Mouse (Mus musculus): ENCODE results near the gene Mchr1. TPM values are rescaled to one million over a fixed set of nuclear protein-coding genes. Genes with fewer than 3 reads are reported as not detected.

Mchr1 gene
- polyA plus RNA-seq (2014; fragmentation: Nextera tagmentation; extraction: Ambion mirVana) = 3.2 and 4.9 TPM in 2 replicates

GRCm38 (mm10) chr15:81235086-81235920 lies at the start of gene Mchr1:
TSS of gene Mchr1 (plus strand) at chr15:81235499.
- ATAC-seq (ENCODE audit: low FRiP score, low TSS enrichment) (peak; percentile 84; the same call in 1 of the 2 replicates), DNase-seq (peak; percentile 89)
- no peaks in the 10 kb centered on the region for H3K27me3 ChIP-seq (ENCODE audit: control insufficient read depth, insufficient read depth, low read length)
- no peaks in the 10 kb centered on the region for H3K36me3 ChIP-seq (ENCODE audit: control insufficient read depth, insufficient read depth, low read length)
- no peaks in the 10 kb centered on the region for H3K9me3 ChIP-seq (ENCODE audit: control insufficient read depth, low read length)
- H3K9ac ChIP-seq (replicated peaks; ENCODE audit: low read length) = peak within 1 kb of the TSS; percentile 68
- H3K27ac ChIP-seq (replicated peaks; ENCODE audit: low read depth, low read length) = peak within 1 kb of the TSS; percentile 73
- whole genome bisulfite sequencing = 1% methylated on average over 25 of the region's 25 CpGs
- H3K4me1 ChIP-seq (ENCODE audit: control insufficient read depth, insufficient read depth, low read length) = peaks cover 10% of the 10 kb centered on the region
- peak within 1 kb of the TSS; percentile 87 for H3K4me2 ChIP-seq (ENCODE audit: low read length)
- peak within 1 kb of the TSS; percentile 48 for H3K4me3 ChIP-seq (replicated peaks; ENCODE audit: low read depth, low read length)

GRCm38 (mm10) chr15:81189061-81189460 lies 46.2 kb upstream of the Mchr1 start:
- no peak overlapping the region for H3K27ac ChIP-seq (replicated peaks; ENCODE audit: low read depth, low read length)
- H3K9me3 ChIP-seq (ENCODE audit: control insufficient read depth, low read length) = no peaks in the 10 kb centered on the region
- H3K27me3 ChIP-seq (ENCODE audit: control insufficient read depth, insufficient read depth, low read length) = no peaks in the 10 kb centered on the region
- DNase-seq (no peak), ATAC-seq (ENCODE audit: low FRiP score, low TSS enrichment) (no peak)
- H3K36me3 ChIP-seq (ENCODE audit: control insufficient read depth, insufficient read depth, low read length) = 0 out of 2 replicates have a peak, but pooled peaks cover 3% of the 10 kb centered on the region
- H3K4me3 ChIP-seq (replicated peaks; ENCODE audit: low read depth, low read length) = peak overlapping the region; percentile 95
- H3K4me2 ChIP-seq (ENCODE audit: low read length) = peak overlapping the region; percentile 64
- WGBS = 85% methylated on average over 2 of the region's 2 CpGs
- H3K9ac ChIP-seq (replicated peaks; ENCODE audit: low read length) = peak overlapping the region; percentile 94; the same call in 1 of the 2 replicates
- H3K4me1 ChIP-seq (ENCODE audit: control insufficient read depth, insufficient read depth, low read length) = peaks cover 8% of the 10 kb centered on the region

- DNase-seq (no peak), ATAC-seq (ENCODE audit: low FRiP score, low TSS enrichment) (peak; percentile 59)
- Histone ChIP-seq H3K9ac (replicated peaks; ENCODE audit: low read length) (peak overlapping the region; percentile 94), H3K27ac (replicated peaks; ENCODE audit: low read depth, low read length) (peak overlapping the region; percentile 85), H3K4me2 (ENCODE audit: low read length) (peak overlapping the region; percentile 64), H3K4me3 (replicated peaks; ENCODE audit: low read depth, low read length) (peak overlapping the region; percentile 95), H3K4me1 (ENCODE audit: control insufficient read depth, insufficient read depth, low read length) (peaks cover 8% of the 10 kb centered on the region), H3K27me3 (ENCODE audit: control insufficient read depth, insufficient read depth, low read length) (no peaks in the 10 kb centered on the region), H3K9me3 (ENCODE audit: control insufficient read depth, low read length) (no peaks in the 10 kb centered on the region), H3K36me3 (ENCODE audit: control insufficient read depth, insufficient read depth, low read length) (0 out of 2 replicates have a peak, but pooled peaks cover 3% of the 10 kb centered on the region)
- WGBS = under 1% methylated on average over 46 of the region's 46 CpGs
These were observed 45.2 kb upstream of the Mchr1 start for GRCm38 (mm10) chr15:81190011-81190629.

- Histone ChIP-seq H3K9ac (replicated peaks; ENCODE audit: low read length) (peak within 1 kb of the TSS; percentile 94), H3K4me1 (ENCODE audit: control insufficient read depth, insufficient read depth, low read length) (peaks cover 8% of the 10 kb centered on the region), H3K27ac (replicated peaks; ENCODE audit: low read depth, low read length) (peak within 1 kb of the TSS; percentile 85), H3K36me3 (ENCODE audit: control insufficient read depth, insufficient read depth, low read length) (0 out of 2 replicates have a peak, but pooled peaks cover 3% of the 10 kb centered on the region), H3K4me2 (ENCODE audit: low read length) (peak within 1 kb of the TSS; percentile 64), H3K9me3 (ENCODE audit: control insufficient read depth, low read length) (no peaks in the 10 kb centered on the region), H3K4me3 (replicated peaks; ENCODE audit: low read depth, low read length) (peak within 1 kb of the TSS; percentile 95), H3K27me3 (ENCODE audit: control insufficient read depth, insufficient read depth, low read length) (no peaks in the 10 kb centered on the region)
- DNase-seq (peak; percentile 99), ATAC-seq (ENCODE audit: low FRiP score, low TSS enrichment) (peak; percentile 99)
- under 1% methylated on average over 48 of the region's 48 CpGs for WGBS
These were observed 44.6 kb upstream of the Mchr1 start, which contains the start of gene Mrtfa for GRCm38 (mm10) chr15:81190630-81191178. TSS of gene Mrtfa (minus strand) at chr15:81190757.

GRCm38 (mm10) chr15:81191303-81191702 lies 44.0 kb upstream of the Mchr1 start:
- ATAC-seq (ENCODE audit: low FRiP score, low TSS enrichment) = no peak
- WGBS = 31% methylated on average over 9 of the region's 9 CpGs

GRCm38 (mm10) chr15:81192316-81192715 lies 43.0 kb upstream of the Mchr1 start:
- WGBS = 83% methylated on average over 5 of the region's 5 CpGs
- H3K9me3 ChIP-seq (ENCODE audit: control insufficient read depth, low read length) = no peaks in the 10 kb centered on the region
- H3K27ac ChIP-seq (replicated peaks; ENCODE audit: low read depth, low read length) = no peak overlapping the region
- 0 out of 2 replicates have a peak, but pooled peaks cover 3% of the 10 kb centered on the region for H3K36me3 ChIP-seq (ENCODE audit: control insufficient read depth, insufficient read depth, low read length)
- ATAC-seq (ENCODE audit: low FRiP score, low TSS enrichment) (no peak), DNase-seq (no peak)
- H3K9ac ChIP-seq (replicated peaks; ENCODE audit: low read length) = no peak overlapping the region
- H3K4me1 ChIP-seq (ENCODE audit: control insufficient read depth, insufficient read depth, low read length) = peaks cover 8% of the 10 kb centered on the region
- H3K4me2 ChIP-seq (ENCODE audit: low read length) = no peak overlapping the region
- no peak overlapping the region for H3K4me3 ChIP-seq (replicated peaks; ENCODE audit: low read depth, low read length)
- H3K27me3 ChIP-seq (ENCODE audit: control insufficient read depth, insufficient read depth, low read length) = no peaks in the 10 kb centered on the region

More at GRCm38 (mm10) chr15:81191303-81191702, 44.0 kb upstream of the Mchr1 start:
- Histone ChIP-seq H3K36me3 (ENCODE audit: control insufficient read depth, insufficient read depth, low read length) (0 out of 2 replicates have a peak, but pooled peaks cover 3% of the 10 kb centered on the region), H3K27ac (replicated peaks; ENCODE audit: low read depth, low read length) (peak overlapping the region; percentile 64), H3K4me1 (ENCODE audit: control insufficient read depth, insufficient read depth, low read length) (peaks cover 8% of the 10 kb centered on the region), H3K4me3 (replicated peaks; ENCODE audit: low read depth, low read length) (peak overlapping the region; percentile 95), H3K4me2 (ENCODE audit: low read length) (peak overlapping the region; percentile 62), H3K27me3 (ENCODE audit: control insufficient read depth, insufficient read depth, low read length) (no peaks in the 10 kb centered on the region), H3K9ac (replicated peaks; ENCODE audit: low read length) (peak overlapping the region; percentile 59), H3K9me3 (ENCODE audit: control insufficient read depth, low read length) (no peaks in the 10 kb centered on the region)
- no peak for DNase-seq

GRCm38 (mm10) chr15:81192858-81193257 lies 42.4 kb upstream of the Mchr1 start:
- peaks cover 8% of the 10 kb centered on the region for H3K4me1 ChIP-seq (ENCODE audit: control insufficient read depth, insufficient read depth, low read length)
- DNase-seq (no peak), ATAC-seq (ENCODE audit: low FRiP score, low TSS enrichment) (no peak)
- no peak overlapping the region for H3K27ac ChIP-seq (replicated peaks; ENCODE audit: low read depth, low read length)
- H3K4me2 ChIP-seq (ENCODE audit: low read length) = no peak overlapping the region
- no peaks in the 10 kb centered on the region for H3K9me3 ChIP-seq (ENCODE audit: control insufficient read depth, low read length)
- H3K36me3 ChIP-seq (ENCODE audit: control insufficient read depth, insufficient read depth, low read length) = no peaks in the 10 kb centered on the region
- H3K27me3 ChIP-seq (ENCODE audit: control insufficient read depth, insufficient read depth, low read length) = no peaks in the 10 kb centered on the region
- H3K9ac ChIP-seq (replicated peaks; ENCODE audit: low read length) = no peak overlapping the region
- no peak overlapping the region for H3K4me3 ChIP-seq (replicated peaks; ENCODE audit: low read depth, low read length)
- 93% methylated on average over 8 of the region's 8 CpGs for WGBS

- Histone ChIP-seq H3K9ac (replicated peaks; ENCODE audit: low read length) (no peak overlapping the region), H3K27ac (replicated peaks; ENCODE audit: low read depth, low read length) (no peak overlapping the region), H3K9me3 (ENCODE audit: control insufficient read depth, low read length) (no peaks in the 10 kb centered on the region), H3K36me3 (ENCODE audit: control insufficient read depth, insufficient read depth, low read length) (no peaks in the 10 kb centered on the region), H3K27me3 (ENCODE audit: control insufficient read depth, insufficient read depth, low read length) (no peaks in the 10 kb centered on the region), H3K4me3 (replicated peaks; ENCODE audit: low read depth, low read length) (no peak overlapping the region), H3K4me2 (ENCODE audit: low read length) (no peak overlapping the region), H3K4me1 (ENCODE audit: control insufficient read depth, insufficient read depth, low read length) (no peaks in the 10 kb centered on the region)
- WGBS = 90% methylated on average over 6 of the region's 6 CpGs
- no peak for ATAC-seq (ENCODE audit: low FRiP score, low TSS enrichment)
- no peak for DNase-seq
These were observed 40.5 kb upstream of the Mchr1 start for GRCm38 (mm10) chr15:81194791-81195190.

Measured in midbrain, embryonic 14.5 days (tissue).